Mouse (Mus musculus): Measurements from ENCODE around the gene Rbbp6. TPM values are rescaled to one million over a fixed set of nuclear protein-coding genes. Genes with fewer than 3 reads are reported as not detected.

Gene Rbbp6
- polyA plus RNA-seq, 1 experiment from 2014 or later: 39.7 TPM

- 88% methylated on average over 3 of the region's 3 CpGs for WGBS
- no peak overlapping the region for H3K9ac ChIP-seq
- H3K9me3 ChIP-seq: no peaks in the 10 kb centered on the region
- no peak overlapping the region for H3K27ac ChIP-seq
- H3K4me1 ChIP-seq: no peaks in the 10 kb centered on the region
- peaks cover 91% of the 10 kb centered on the region for H3K36me3 ChIP-seq (replicated peaks)
- H3K4me2 ChIP-seq: no peak overlapping the region
- no peak for ATAC-seq (ENCODE audit: low FRiP score)
- H3K27me3 ChIP-seq: no peaks in the 10 kb centered on the region
- H3K4me3 ChIP-seq (replicated peaks): no peak overlapping the region
Measured at GRCm38 (mm10) chr7:122998189-122998588, 32.7 kb downstream of the Rbbp6 start.

- 91% methylated on average over 11 of the region's 11 CpGs for WGBS
Measured at GRCm38 (mm10) chr7:122999871-123000396, 34.4 kb downstream of the Rbbp6 start.

GRCm38 (mm10) chr7:123000796-123001195 lies 35.3 kb downstream of the Rbbp6 start:
- H3K4me1 ChIP-seq: no peaks in the 10 kb centered on the region
- H3K27ac ChIP-seq: no peak overlapping the region
- no peak overlapping the region for H3K9ac ChIP-seq
- H3K4me2 ChIP-seq: no peak overlapping the region
- 92% methylated on average over 16 of the region's 16 CpGs for whole genome bisulfite sequencing
- H3K9me3 ChIP-seq: no peaks in the 10 kb centered on the region
- H3K27me3 ChIP-seq: no peaks in the 10 kb centered on the region
- no peak for ATAC-seq (ENCODE audit: low FRiP score)
- peaks cover 88% of the 10 kb centered on the region for H3K36me3 ChIP-seq (replicated peaks)
- no peak overlapping the region for H3K4me3 ChIP-seq (replicated peaks)

More at GRCm38 (mm10) chr7:122999871-123000396, 34.4 kb downstream of the Rbbp6 start:
- no peak overlapping the region for H3K4me3 ChIP-seq (replicated peaks)
- no peaks in the 10 kb centered on the region for H3K27me3 ChIP-seq
- H3K4me2 ChIP-seq: no peak overlapping the region
- no peaks in the 10 kb centered on the region for H3K9me3 ChIP-seq
- no peak overlapping the region for H3K9ac ChIP-seq
- peaks cover 93% of the 10 kb centered on the region for H3K36me3 ChIP-seq (replicated peaks)
- no peaks in the 10 kb centered on the region for H3K4me1 ChIP-seq
- ATAC-seq (ENCODE audit: low FRiP score): no peak
- H3K27ac ChIP-seq: no peak overlapping the region

GRCm38 (mm10) chr7:123001341-123002027 lies 36.0 kb downstream of the Rbbp6 start:
- WGBS: 90% methylated on average over 20 of the region's 20 CpGs
- Histone ChIP-seq H3K4me2 (no peak overlapping the region), H3K9ac (no peak overlapping the region), H3K36me3 (replicated peaks) (peaks cover 82% of the 10 kb centered on the region), H3K4me3 (replicated peaks) (no peak overlapping the region), H3K4me1 (no peaks in the 10 kb centered on the region), H3K9me3 (no peaks in the 10 kb centered on the region), H3K27me3 (no peaks in the 10 kb centered on the region), H3K27ac (no peak overlapping the region)
- ATAC-seq (ENCODE audit: low FRiP score): no peak

GRCm38 (mm10) chr7:123002028-123002410 lies 36.5 kb downstream of the Rbbp6 start:
- no peak overlapping the region for H3K4me2 ChIP-seq
- H3K9me3 ChIP-seq: no peaks in the 10 kb centered on the region
- 89% methylated on average over 6 of the region's 6 CpGs for WGBS
- H3K4me3 ChIP-seq (replicated peaks): no peak overlapping the region
- peaks cover 76% of the 10 kb centered on the region for H3K36me3 ChIP-seq (replicated peaks)
- no peak for ATAC-seq (ENCODE audit: low FRiP score)
- H3K4me1 ChIP-seq: no peaks in the 10 kb centered on the region
- H3K27me3 ChIP-seq: no peaks in the 10 kb centered on the region
- no peak overlapping the region for H3K9ac ChIP-seq
- no peak overlapping the region for H3K27ac ChIP-seq

GRCm38 (mm10) chr7:123003207-123003606 lies 37.7 kb downstream of the Rbbp6 start:
- Histone ChIP-seq H3K9ac (no peak overlapping the region), H3K27me3 (no peaks in the 10 kb centered on the region), H3K4me2 (no peak overlapping the region), H3K27ac (no peak overlapping the region), H3K9me3 (no peaks in the 10 kb centered on the region), H3K4me3 (replicated peaks) (no peak overlapping the region), H3K4me1 (no peaks in the 10 kb centered on the region), H3K36me3 (replicated peaks) (peaks cover 68% of the 10 kb centered on the region)
- WGBS: 90% methylated on average over 4 of the region's 4 CpGs
- no peak for ATAC-seq (ENCODE audit: low FRiP score)

GRCm38 (mm10) chr7:123004442-123004841 lies 39.0 kb downstream of the Rbbp6 start:
- H3K9ac ChIP-seq: no peak overlapping the region
- no peak overlapping the region for H3K27ac ChIP-seq
- H3K27me3 ChIP-seq: no peaks in the 10 kb centered on the region
- 94% methylated on average over 5 of the region's 5 CpGs for WGBS
- no peak for ATAC-seq (ENCODE audit: low FRiP score)
- no peak overlapping the region for H3K4me3 ChIP-seq (replicated peaks)
- H3K36me3 ChIP-seq (replicated peaks): peaks cover 56% of the 10 kb centered on the region
- no peaks in the 10 kb centered on the region for H3K9me3 ChIP-seq
- H3K4me1 ChIP-seq: no peaks in the 10 kb centered on the region
- no peak overlapping the region for H3K4me2 ChIP-seq

- Histone ChIP-seq H3K36me3 (replicated peaks) (peaks cover 38% of the 10 kb centered on the region), H3K27ac (no peak overlapping the region), H3K4me3 (replicated peaks) (no peak overlapping the region), H3K27me3 (no peaks in the 10 kb centered on the region), H3K4me1 (no peaks in the 10 kb centered on the region), H3K9me3 (no peaks in the 10 kb centered on the region), H3K9ac (no peak overlapping the region), H3K4me2 (no peak overlapping the region)
- no peak for ATAC-seq (ENCODE audit: low FRiP score)
- WGBS: 70% methylated on average over 2 of the region's 2 CpGs
Measured at GRCm38 (mm10) chr7:123006251-123006650, 40.8 kb downstream of the Rbbp6 start.

- Histone ChIP-seq H3K4me1 (no peaks in the 10 kb centered on the region), H3K9ac (no peak overlapping the region), H3K4me2 (no peak overlapping the region), H3K27ac (no peak overlapping the region), H3K9me3 (no peaks in the 10 kb centered on the region), H3K27me3 (no peaks in the 10 kb centered on the region), H3K36me3 (replicated peaks) (peaks cover 23% of the 10 kb centered on the region), H3K4me3 (replicated peaks) (no peak overlapping the region)
- WGBS: 88% methylated on average over 4 of the region's 4 CpGs
- ATAC-seq (ENCODE audit: low FRiP score): no peak
Measured at GRCm38 (mm10) chr7:123007743-123008142, 42.3 kb downstream of the Rbbp6 start.

GRCm38 (mm10) chr7:123013466-123013865 lies 48.0 kb downstream of the Rbbp6 start:
- Histone ChIP-seq H3K4me1 (no peaks in the 10 kb centered on the region), H3K36me3 (replicated peaks) (no peaks in the 10 kb centered on the region), H3K4me3 (replicated peaks) (no peak overlapping the region), H3K4me2 (no peak overlapping the region), H3K27me3 (no peaks in the 10 kb centered on the region), H3K9ac (no peak overlapping the region), H3K27ac (no peak overlapping the region), H3K9me3 (no peaks in the 10 kb centered on the region)
- ATAC-seq (ENCODE audit: low FRiP score): no peak
- WGBS: 89% methylated on average over 5 of the region's 5 CpGs

GRCm38 (mm10) chr7:123014729-123015128 lies 49.2 kb downstream of the Rbbp6 start:
- Histone ChIP-seq H3K36me3 (replicated peaks) (no peaks in the 10 kb centered on the region), H3K4me2 (no peak overlapping the region), H3K4me3 (replicated peaks) (no peak overlapping the region), H3K4me1 (no peaks in the 10 kb centered on the region), H3K9ac (no peak overlapping the region), H3K9me3 (no peaks in the 10 kb centered on the region), H3K27ac (no peak overlapping the region), H3K27me3 (no peaks in the 10 kb centered on the region)
- 85% methylated on average over 7 of the region's 7 CpGs for WGBS
- no peak for ATAC-seq (ENCODE audit: low FRiP score)

- Histone ChIP-seq H3K4me3 (replicated peaks) (no peak overlapping the region), H3K9ac (no peak overlapping the region), H3K9me3 (no peaks in the 10 kb centered on the region), H3K4me1 (no peaks in the 10 kb centered on the region), H3K27ac (no peak overlapping the region), H3K4me2 (no peak overlapping the region), H3K36me3 (replicated peaks) (no peaks in the 10 kb centered on the region), H3K27me3 (no peaks in the 10 kb centered on the region)
- no peak for ATAC-seq (ENCODE audit: low FRiP score)
- 28% methylated on average over 3 of the region's 3 CpGs for WGBS
Measured at GRCm38 (mm10) chr7:123017627-123018026, 52.1 kb downstream of the Rbbp6 start.

- Histone ChIP-seq H3K4me1 (peaks cover 6% of the 10 kb centered on the region), H3K36me3 (replicated peaks) (no peaks in the 10 kb centered on the region), H3K4me2 (no peak overlapping the region), H3K9ac (no peak overlapping the region), H3K9me3 (no peaks in the 10 kb centered on the region), H3K4me3 (replicated peaks) (no peak overlapping the region), H3K27me3 (no peaks in the 10 kb centered on the region), H3K27ac (no peak overlapping the region)
- ATAC-seq (ENCODE audit: low FRiP score): no peak
- 72% methylated on average over 9 of the region's 9 CpGs for WGBS
Measured at GRCm38 (mm10) chr7:123025123-123025522, 59.6 kb downstream of the Rbbp6 start.

Data from forebrain, embryonic 12.5 days (tissue).